Mouse (Mus musculus): ENCODE results near the gene P2rx3.

Gene P2rx3

DNA sequence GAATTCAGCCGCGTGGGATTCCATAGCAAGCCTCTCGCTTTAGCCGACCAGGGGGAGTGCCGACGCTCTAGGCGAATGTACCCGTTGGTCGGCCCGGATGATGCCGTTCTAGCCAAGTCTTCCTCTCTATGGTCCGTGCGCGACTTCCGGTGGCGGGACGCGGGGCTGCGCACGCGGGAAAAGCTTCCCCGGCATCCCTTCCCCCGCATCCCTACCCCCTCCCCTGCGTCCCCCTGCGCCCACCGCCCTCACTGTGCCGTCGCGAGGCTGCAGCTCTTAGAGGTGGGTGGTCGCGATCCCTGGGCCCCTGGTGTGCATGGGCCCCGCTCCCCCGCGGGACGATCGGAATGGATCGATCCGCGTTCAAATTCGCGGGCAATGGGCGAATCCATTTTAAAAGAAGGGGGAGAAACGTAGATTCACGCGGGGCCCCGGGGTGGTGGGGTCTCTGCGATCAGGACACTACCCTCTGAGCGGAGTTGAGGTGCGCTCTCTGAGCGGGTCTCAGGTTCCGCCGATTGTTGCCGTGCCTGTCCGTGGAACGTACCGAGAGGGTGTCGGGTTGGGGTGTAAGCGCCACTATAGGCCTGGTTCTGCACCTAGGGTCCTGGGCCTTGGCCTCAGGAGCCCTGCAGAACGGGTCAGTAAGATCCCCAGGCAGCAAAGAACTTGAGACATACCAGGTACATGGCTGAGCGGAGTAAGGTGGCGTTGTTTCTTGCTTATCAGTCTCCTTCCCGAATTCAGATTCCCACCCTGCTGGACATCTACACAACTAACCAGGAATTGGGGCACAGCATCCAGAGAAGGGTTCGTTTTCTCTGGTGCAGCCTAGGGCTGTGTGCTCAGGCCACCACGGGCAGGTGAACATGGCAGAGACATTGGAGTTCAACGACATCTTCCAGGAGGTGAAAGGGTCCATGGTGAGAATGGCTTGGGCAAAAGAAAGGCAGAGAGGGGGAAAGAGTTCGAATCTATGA lies at the start of gene P2rx3, which contains the start of gene Ssrp1:
TSS of gene P2rx3 (minus strand) at position 416 of the 980 bp plus-strand sequence.
TSS of gene Ssrp1 (plus strand) at position 188 of the 980 bp plus-strand sequence.
- peak; percentile 96 for DNase-seq (ENCODE audit: low read depth)

DNA sequence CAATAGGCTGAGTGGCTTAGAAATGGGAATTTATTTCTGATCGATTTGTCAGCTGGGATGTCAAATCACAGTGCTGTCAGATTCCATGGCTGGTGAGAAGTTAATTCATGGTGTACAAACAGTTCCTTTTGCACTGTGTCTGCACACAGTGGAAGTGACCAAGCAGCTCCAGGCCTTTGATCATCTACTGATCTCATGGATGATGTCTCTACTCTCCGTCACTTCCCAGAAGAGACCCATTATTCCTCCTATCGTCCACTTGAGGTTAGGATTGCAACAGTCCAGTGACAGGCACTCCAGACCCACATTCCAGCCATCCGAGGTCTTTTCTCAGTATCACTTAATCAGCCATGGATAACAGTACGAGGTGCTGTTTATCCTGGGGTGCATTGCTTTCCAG lies 36.5 kb upstream of the P2rx3 start:
- no peak for DNase-seq (ENCODE audit: low read depth)

DNA sequence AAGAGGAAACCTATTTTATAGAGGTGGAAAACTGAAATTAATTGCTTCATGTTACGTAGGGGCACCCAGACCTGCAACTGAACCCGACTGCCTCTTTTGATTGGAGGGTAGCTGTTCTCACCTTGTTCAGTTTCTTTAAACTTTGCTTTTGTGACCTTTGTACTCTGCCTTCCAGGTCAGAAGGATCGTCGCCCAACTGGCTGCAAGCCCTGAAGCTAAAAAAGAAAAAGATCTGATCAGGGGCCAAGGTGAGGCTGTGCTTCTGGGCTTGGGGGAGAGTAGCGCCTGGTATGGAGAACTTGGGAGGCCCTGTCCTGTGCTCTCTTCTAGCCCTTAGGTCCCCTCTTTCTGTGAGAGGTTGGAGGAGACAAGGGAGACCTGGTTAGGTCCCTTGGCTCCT lies 34.7 kb upstream of the P2rx3 start:
- no peak for DNase-seq (ENCODE audit: low read depth)

DNA sequence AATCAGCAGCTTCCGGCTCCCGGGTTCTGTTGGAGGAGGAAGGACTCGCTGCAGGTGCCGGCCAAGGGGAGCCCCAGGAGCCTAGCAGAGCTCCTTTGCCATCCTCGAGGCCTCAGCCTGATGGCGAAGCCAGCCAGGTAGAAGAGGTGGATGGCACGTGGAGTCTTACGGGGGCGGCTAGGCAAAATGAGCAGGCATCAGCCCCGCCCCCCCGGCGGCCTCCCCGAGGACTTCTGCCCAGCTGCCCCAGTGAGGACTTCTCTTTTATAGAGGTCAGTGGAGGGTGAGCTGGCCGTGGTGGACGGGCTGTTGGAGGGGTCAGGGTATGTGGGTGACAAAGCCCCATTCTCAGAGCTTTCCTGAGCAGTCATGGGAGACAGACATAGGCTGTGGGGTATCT lies 32.8 kb upstream of the P2rx3 start:
- DNase-seq (ENCODE audit: low read depth) = no peak

DNA sequence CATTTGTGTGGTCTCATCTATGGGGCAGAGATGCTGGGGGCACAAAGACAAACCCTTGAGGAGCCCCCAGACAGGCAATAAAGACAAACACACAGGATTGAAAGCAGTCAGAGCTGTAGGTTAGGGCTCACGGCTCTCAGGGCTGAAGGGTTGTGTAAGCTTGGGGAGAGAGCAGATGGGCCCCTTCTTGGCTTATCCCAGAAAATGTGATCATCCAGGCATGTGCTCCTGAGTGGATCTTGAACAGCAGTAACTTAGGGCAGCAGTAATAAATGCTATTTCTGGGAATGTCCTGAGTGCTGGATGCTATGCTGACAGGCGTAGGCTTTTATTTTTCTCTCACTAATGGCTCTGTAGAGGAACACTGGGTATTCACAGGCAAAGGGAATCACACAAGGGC lies 31.4 kb upstream of the P2rx3 start:
- DNase-seq (ENCODE audit: low read depth) = no peak

DNA sequence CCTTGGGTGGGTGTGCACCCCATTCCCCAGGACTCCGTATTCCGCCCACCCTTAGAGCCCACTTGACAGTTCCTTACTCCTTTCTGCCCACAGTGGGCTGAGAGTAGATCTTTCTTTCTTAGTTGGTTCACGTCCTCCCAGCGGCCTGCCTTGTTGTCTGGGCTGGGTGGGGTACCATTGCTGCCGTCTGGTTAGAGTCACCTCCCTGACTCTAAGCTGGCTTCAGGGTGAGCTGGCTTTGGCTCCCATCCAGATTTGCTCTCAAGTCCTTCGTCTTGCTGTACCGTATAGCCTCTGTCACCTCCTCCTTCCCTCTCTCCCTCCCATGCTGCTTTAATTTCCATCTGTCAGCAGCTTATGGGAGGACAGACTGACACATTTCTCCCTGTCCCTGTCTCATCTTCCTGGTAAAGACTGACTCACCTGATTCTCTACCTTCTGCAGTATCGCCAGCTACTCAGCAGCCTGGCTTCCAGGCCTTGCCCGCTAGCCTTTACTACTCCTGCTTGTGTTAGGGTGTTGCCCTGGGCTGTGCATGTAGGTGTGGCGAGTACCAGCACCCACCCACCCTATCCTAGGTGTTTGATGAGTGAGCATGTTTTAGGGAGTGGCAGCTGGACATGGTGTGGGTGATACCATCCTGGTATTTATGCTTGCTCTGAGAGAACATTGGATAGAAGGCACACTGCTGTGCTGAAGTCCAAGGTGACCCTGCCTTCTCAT lies 30.8 kb upstream of the P2rx3 start:
- DNase-seq (ENCODE audit: low read depth) = no peak

DNA sequence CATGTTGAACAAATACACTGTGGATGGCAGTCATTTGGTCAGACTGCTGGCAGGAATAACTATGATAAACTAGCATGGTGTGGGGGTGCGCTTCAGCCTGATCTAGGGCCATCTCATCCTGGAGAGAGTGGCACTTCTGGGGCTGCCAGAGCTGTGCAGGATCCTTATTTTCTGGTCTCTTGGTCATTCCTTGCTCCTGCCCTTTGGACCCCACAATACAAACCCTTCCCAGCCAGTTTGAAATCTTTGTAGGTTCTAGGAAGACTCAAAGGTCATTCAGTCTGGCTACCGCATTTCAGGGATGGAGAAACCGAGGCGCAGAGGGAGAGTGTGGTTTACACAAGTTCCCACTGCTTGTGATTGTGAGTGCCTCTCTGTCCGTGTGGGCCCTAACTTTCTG lies 29.7 kb upstream of the P2rx3 start:
- DNase-seq (ENCODE audit: low read depth) = no peak

DNA sequence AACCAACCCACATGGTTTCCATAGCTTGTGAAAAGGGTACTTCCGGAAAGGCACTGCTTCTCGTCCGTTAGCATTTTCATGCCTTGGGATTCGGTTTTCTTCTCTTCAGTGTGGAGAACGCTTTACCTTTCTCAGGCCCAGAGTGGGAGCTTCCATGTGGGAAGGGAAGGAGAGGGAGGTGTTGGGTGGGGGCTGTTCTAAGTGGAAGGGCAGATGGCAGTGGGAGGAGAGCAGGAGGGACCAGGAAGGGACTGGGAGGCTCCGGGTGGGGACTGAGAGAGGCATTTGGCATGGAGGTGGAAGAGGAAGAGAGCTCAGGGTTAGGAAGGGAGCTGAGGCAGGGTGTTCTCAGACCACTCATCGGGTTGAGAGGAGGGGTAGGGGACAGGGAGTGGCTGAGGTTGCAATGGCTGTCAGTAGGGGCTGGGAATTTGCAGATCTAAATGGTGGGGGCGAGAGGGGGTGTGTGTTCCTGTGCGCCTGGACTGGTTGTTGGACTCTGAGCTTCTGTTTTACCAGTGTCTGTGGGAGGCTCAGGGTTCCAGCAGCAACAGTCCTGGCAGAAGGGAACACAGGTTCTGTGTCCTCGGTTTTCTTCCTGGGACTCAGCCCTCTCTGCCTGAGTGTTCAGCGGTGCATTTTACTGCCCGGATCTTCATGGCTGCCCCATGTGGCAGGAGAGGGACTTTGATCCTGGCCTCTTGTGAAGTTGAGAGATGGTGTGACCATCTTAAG lies 28.0 kb upstream of the P2rx3 start:
- no peak for DNase-seq (ENCODE audit: low read depth)

DNA sequence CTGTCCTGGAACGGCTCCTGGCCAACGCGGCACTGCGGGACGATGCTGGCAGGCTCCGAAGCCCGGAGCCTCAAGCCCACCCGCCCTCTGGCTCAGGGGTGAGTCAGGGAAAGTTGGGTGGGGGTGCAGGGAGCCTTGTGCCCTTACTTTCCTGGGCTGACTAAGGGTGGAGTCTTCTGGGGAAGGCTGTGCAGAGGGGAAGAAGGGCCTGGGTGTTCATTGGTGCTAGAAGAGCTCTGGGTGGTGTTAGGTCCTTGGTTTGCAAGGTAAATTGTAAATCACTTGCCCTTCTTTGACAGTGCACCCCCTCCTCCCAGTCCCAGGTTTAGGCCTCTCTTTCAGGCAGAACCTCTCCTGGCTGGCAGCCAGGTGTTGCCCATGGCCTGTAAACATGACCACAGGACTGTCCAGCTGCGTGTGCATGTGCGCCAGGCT lies 23.9 kb upstream of the P2rx3 start:
- DNase-seq (ENCODE audit: low read depth) = no peak

DNA sequence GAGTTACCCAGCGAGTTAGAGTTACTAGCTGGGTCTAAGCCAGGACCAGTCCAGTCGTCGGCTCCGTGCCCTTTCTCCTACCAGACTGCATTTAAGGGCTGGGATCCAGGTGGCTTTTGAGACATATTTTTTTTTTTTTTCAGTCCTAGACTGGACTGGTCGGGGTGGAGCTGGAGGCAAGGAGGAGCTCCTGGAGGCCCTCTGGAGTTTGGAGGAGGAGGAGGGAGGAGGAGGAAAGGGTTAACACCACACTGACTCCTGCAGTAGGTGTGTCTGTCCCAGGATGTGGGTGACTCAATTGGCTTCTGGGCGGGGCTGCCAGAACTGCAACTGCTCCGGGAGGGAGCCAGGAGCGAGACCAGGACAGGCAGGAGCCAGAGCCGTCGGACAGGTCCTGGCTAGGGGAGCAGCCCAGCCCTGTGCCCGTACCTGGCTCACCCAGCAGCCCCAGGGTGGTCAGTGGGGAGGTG lies 23.4 kb upstream of the P2rx3 start:
- DNase-seq (ENCODE audit: low read depth) = peak; percentile 65

DNA sequence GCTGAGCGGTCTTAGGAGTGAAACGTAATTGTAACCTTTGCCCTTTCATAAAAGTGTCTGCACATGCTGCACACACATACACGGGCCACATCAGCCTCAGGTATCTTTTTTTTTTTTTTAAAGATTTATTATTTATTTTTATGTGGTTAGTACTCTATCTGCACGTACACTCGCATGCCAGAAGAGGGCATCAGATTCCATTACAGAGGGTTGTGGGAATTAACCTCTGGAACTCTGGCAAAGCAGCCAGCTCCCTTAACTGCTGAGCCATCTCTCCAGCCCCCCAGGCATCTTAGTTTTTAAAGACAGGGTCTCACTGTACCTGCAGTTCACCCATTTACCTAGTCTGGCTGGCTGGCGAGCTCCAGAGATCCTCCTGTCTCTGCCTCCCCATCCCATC lies 22.4 kb upstream of the P2rx3 start:
- no peak for DNase-seq (ENCODE audit: low read depth)

DNA sequence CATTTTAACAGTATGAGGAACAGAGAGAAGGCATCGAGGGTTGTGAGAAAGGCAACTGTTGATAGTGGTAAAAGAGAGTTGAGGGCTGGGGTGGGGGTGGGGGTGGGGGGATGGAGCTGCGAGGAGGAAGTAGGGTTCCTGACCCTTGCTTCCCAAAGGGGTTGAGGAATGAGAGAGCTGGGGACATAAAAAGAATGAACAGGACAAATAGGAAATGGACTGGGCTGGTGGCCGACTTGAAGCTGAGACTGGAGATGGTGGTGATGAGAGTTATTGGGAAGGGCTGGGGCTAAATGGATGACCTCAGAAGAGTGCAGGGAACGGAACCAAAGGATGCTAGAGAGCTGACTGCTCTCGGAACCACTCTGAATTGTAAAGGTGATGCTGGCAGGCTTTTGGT lies 19.4 kb upstream of the P2rx3 start:
- no peak for DNase-seq (ENCODE audit: low read depth)

DNA sequence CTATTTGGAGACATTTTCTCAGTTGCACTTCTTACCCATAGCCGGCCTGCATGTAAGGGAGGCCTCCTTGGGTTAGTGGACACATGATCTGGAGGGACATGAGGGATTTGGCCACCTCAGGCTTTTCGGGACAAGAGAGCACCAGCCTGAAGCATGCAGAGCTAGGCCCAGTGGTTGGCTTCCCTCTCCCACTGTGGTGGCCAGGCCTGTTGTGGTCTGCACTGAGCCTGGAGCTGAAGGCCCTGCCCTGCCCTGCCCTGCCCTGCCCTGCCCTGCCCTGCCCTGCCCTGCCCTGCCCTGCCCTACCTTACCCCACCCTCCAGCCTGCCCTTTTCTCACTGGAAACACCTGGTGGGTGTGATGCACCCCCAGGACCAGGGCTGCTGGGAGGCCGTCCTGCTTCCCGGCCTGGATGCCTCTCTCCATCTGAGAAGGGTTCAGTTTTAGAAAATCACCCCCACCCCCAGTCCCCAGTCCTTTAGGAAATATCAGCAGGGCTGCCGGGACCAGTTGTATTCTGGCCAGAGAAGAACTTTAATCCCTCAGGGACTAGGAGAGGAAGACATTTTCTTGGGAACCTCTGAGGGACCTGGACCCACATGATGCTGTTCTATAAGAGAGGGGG lies 16.0 kb upstream of the P2rx3 start:
- no peak for DNase-seq (ENCODE audit: low read depth)

DNA sequence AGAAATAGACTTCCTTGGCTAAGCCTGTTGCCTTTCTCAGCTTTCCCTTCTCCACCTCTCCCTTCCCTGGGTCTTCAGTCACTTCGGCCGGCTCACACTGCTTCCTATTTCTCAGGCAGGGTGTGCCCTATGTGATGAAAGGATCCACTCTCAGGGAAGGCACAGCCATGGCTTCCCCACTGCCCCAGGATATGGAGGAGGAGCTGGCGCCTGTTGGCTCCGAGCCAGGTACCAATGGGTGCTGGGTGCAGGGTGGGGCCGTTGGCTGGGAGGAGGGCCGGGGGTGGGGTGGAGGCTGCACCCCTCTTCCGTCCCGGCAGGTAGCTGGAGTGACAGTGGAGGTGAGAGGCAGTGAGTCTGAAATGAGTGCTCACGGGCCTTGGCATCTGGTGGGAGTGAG lies 13.5 kb upstream of the P2rx3 start:
- DNase-seq (ENCODE audit: low read depth) = no peak

DNA sequence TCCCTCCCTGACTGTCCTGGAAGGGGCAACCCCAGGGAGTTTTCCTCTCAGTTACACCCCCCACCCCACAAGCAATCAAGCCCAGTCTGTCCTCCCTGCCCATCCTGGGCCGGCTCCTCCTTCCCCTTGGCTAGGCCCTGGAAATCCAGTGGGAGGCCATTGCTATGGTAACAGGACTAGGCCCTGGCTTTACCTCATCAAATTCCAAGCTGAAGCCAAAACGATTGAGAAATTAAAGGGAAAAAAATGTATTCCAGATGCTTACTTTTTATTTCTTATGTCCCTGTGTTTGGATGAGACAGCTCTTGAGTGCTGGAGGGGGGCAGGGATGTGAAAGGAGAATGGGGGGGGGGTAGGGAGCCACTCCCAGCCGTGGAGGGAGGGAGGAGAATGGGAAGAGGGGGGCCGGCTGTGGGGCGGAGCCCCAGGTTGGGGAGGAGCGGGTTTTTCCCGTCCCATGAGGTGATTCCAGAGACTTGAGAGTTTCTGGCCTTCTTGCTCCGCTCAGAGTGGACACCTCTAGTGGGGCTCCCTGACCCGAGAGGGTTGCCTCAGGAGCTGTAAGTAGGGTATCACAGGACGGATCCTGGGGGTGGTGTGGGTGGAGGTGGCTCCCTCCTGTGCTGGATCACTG lies 12.9 kb upstream of the P2rx3 start:
- no peak for DNase-seq (ENCODE audit: low read depth)

DNA sequence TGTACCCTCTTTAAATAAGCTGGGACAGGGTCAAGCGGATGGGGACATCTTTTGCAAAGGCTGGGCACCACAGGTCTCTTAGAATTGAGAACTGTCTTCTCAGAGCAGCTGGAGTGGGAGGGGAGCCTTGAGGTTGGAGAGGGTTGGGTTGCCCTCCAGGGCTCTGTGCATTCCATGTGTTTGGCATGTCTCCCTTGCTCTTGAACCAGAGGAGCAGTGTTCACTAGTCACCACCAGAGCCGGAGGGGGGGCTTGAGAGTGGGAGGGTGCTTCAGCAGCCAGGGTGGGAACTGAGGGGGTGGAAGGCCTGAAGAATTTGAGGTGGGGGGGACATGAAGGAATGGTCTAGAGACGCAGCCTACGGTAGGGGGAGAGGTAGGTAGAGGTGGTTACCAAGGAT lies 12.0 kb upstream of the P2rx3 start:
- DNase-seq (ENCODE audit: low read depth) = no peak

DNA sequence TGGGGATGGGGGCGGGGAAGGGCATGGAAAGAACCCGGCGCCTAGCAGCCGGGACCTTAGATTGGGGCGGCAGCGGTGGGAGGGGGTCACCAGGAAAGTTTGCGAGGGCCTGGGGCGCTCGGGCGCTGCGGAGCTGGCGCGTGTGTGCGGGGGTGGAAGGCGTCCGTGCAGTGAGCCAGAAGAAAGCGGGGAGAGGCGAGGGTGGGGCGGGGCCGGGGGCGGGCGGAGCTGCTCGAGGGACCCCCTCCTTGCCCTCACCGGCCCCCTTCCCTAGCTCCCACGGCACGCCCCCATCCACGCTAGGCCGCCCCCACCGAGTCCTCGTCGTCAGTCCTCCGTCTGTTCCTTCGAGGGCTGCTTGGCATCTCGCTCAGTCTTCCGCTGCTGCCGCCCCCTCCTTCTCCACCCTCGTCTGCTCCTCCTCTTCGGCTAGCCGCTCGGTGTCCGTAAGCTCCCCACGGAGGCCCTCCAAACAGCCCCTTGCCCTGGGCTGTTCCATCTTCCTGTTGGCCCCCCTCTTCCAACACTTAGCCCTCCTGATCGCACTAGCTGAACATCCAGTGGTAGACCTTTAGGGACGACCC lies 11.0 kb upstream of the P2rx3 start:
- DNase-seq (ENCODE audit: low read depth) = peak; percentile 74

DNA sequence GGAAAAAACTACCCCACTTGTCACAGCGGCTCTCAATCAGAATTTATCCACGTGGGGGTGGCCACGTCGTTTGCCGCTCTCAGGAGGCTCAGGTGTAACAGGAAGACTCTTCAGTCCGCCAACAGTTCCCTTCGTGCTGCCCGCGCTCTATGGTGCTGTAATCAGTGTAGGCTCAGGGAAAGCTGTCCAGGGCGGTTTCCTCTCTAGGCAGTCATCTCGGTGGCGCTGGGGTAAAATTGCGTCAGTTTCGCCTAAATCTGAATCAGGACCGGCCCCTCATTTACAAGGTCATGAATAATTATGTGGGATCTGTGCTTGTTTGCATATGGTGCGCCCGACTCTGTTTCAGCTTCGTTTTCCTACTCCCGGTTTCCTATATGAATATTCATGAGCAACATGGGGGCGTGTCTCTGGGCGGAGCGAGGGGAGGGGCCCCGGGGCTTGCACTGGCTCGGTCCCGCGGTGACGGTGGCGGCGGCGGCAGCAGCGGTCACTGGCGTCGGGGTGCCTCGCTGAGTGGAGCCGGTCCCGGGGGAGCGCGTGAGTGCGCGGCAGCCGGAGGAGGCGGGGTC lies 10.4 kb upstream of the P2rx3 start, which contains the start of gene Tnks1bp1:
TSS of gene Tnks1bp1 (plus strand) at position 427 of the 572 bp plus-strand sequence.
- peak; percentile 97 for DNase-seq (ENCODE audit: low read depth)

DNA sequence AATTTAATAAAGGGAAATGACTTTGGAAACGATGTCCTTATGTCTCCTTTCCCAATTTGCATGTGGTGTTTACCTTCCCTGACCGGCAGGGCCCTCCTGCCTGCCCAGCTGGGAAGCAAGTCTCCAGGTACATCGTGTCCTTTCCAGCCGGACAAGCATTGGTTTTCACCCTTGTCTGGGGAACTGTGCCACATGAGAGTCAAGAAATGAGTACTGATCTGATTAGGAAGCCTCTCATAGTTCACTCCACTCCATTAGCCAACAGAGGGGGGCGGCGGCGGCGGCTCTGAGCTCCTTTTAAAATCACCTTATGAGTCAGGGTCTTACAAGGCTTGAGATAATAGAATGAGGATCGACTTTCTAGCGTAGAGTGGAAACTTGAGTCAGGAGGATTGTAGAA lies 9.8 kb upstream of the P2rx3 start:
- DNase-seq (ENCODE audit: low read depth) = no peak

DNA sequence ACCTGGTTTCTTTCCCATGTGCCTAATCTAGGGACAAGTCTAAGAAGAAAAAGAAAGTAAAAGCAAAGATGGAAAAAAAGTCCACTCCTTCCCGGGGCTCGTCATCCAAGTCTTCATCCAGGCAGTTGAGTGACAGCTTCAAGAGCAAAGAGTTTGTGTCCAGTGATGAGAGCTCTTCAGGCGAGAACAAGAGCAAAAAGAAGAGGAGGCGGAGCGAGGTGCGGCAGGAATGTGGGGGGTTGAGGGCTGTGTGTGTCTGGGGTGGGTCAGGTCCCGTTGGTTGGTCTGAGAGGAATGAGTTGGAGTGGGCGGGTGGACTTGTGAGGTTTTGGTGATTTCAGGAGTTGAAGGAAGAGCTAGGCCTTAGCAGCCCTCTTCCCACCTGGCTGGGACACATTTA lies 9.0 kb upstream of the P2rx3 start:
- no peak for DNase-seq (ENCODE audit: low read depth)

DNA sequence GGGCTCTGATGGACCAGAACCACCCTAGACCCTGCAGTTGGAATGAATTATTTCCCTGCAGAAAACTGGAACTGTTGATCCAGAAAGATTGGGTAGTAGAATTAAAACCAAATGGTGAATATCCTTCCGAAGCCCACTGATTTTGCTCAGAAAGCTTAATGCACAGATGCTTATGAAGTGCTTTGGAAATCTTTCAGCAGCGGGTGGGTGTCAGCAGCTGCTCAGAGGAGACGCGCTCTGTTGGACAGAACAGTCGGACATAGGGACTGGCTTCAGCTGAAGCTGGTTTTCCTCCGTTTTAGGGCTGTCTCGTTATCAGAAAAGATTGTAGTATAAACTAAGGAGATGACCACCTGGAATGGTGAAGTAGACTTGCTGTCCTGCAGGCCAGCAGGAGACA lies 6.4 kb upstream of the P2rx3 start:
- no peak for DNase-seq (ENCODE audit: low read depth)
